Mouse (Mus musculus): Measurements from ENCODE around the gene Apoa1. TPM values are rescaled to one million over a fixed set of nuclear protein-coding genes. Genes with fewer than 3 reads are reported as not detected.

The Apoa1 gene
- polyA plus RNA-seq, 1 experiment = not detected

DNA sequence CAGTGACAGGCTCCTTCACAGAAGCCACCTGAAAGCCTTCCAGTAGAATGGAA is 7.0 kb downstream of the Apoa1 start, which contains the start of gene Apoc3:
Gene Apoc3, minus strand, starts transcription at position 41 of the 53 bp plus-strand sequence.
- H3K4me2 ChIP-seq (ENCODE audit: low read depth) = no peak within 1 kb of the TSS
- peaks cover 58% of the 10 kb centered on the region for H3K27me3 ChIP-seq (ENCODE audit: control insufficient read depth, insufficient read depth, insufficient read length)
- TF ChIP-seq TCF3 (IDR thresholded peaks at IDR 0.05; ENCODE audit: insufficient read length, low read depth) (no peak), MYOG (IDR thresholded peaks at IDR 0.05; ENCODE audit: control insufficient read depth in 1 of 3, insufficient read depth in 1 of 3, insufficient read length in 2 of 3, low read depth in 2 of 3) (no peak), POLR2A (IDR thresholded peaks at IDR 0.05; ENCODE audit: insufficient read length, low read depth) (no peak), MYOD1 (IDR thresholded peaks at IDR 0.05; ENCODE audit: control insufficient read depth in 1 of 3, insufficient read length in 2 of 3, low read depth in 2 of 3) (no peak), SRF (IDR thresholded peaks at IDR 0.05; ENCODE audit: control insufficient read depth, insufficient read length, low read depth) (no peak)
- H3K79me2 ChIP-seq (ENCODE audit: control insufficient read depth, insufficient read depth) = no peaks in the 10 kb centered on the region
- no peak within 1 kb of the TSS for H3ac ChIP-seq (ENCODE audit: control insufficient read depth, insufficient read length)
- H3K36me3 ChIP-seq (ENCODE audit: control insufficient read depth, insufficient read depth) = no peaks in the 10 kb centered on the region
- H3K4me3 ChIP-seq = no peak within 1 kb of the TSS

DNA sequence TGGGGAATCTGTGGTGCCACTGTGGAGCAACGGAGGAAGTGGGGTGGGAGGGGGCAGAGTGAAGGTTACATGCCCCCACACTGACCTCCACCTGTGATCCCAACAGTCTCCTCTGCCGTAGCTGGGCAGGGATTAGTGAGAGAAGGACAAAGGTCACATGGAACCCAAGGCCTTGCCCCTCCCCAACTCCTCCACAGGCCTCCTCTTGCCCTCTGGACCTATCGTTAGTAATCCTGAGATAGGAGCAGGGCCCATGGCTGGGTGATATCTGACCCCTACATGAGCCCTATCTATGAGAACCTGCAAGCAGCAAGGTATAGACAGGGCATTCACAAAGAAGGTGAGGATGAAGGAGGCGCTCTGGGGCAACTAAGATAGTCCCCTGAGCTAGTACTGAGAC is 7.3 kb downstream of the Apoa1 start:
- TF ChIP-seq TCF3 (IDR thresholded peaks at IDR 0.05; ENCODE audit: insufficient read length, low read depth) (no peak), MYOD1 (IDR thresholded peaks at IDR 0.05; ENCODE audit: control insufficient read depth in 1 of 3, insufficient read length in 2 of 3, low read depth in 2 of 3) (no peak), E2F4 (IDR thresholded peaks at IDR 0.05; ENCODE audit: insufficient read depth) (no peak), SRF (IDR thresholded peaks at IDR 0.05; ENCODE audit: control insufficient read depth, insufficient read length, low read depth) (no peak), MYOG (IDR thresholded peaks at IDR 0.05; ENCODE audit: control insufficient read depth in 1 of 3, insufficient read depth in 1 of 3, insufficient read length in 2 of 3, low read depth in 2 of 3) (no peak), CEBPB (IDR thresholded peaks at IDR 0.05; ENCODE audit: insufficient read depth, poor library complexity, severe bottlenecking) (no peak)
- H3K79me2 ChIP-seq (ENCODE audit: control insufficient read depth, insufficient read depth) = no peaks in the 10 kb centered on the region
- no peak overlapping the region for H3K4me2 ChIP-seq (ENCODE audit: low read depth)
- no peaks in the 10 kb centered on the region for H3K36me3 ChIP-seq (ENCODE audit: control insufficient read depth, insufficient read depth)
- H3K4me3 ChIP-seq = no peak overlapping the region
- peaks cover 60% of the 10 kb centered on the region for H3K27me3 ChIP-seq (ENCODE audit: control insufficient read depth, insufficient read depth, insufficient read length)
- no peak overlapping the region for H3ac ChIP-seq (ENCODE audit: control insufficient read depth, insufficient read length)

DNA sequence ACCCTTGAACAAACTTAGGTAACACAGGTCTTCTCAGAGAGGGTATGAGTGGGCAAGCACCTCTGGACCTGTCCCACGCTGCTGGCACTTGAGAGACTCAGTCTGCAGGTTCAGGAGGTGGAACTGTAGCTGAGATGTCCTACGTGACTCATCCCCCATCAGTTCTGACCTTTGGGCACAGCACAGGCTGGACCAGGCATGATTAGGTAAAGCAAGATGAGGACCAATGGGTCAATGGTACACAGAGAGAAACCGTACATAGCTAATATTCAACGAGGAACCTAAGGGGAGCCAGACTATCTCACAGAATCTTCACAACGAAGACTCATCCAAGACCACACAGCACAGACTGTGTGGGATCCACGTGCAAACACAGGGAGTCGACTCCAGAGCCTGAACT is 10.5 kb downstream of the Apoa1 start:
- H3ac ChIP-seq (ENCODE audit: control insufficient read depth, insufficient read length) = no peak overlapping the region

GRCm38 (mm10) chr9:46240526-46241153 is 12.3 kb downstream of the Apoa1 start, which contains the start of gene Apoa4:
Gene Apoa4 (plus strand): TSS chr9:46240696.
- TF ChIP-seq REST (IDR thresholded peaks at IDR 0.05; ENCODE audit: insufficient read depth, insufficient read length) (no peak), E2F4 (IDR thresholded peaks at IDR 0.05; ENCODE audit: insufficient read depth) (no peak), POLR2AphosphoS2 (IDR thresholded peaks at IDR 0.05; ENCODE audit: insufficient read length, low read depth) (no peak), TCF12 (IDR thresholded peaks at IDR 0.05; ENCODE audit: insufficient read depth, poor library complexity, severe bottlenecking) (no peak), CEBPB (IDR thresholded peaks at IDR 0.05; ENCODE audit: insufficient read depth, poor library complexity, severe bottlenecking) (no peak), TCF3 (IDR thresholded peaks at IDR 0.05; ENCODE audit: insufficient read length, low read depth) (no peak), MAX (IDR thresholded peaks at IDR 0.05; ENCODE audit: low read depth) (no peak), USF1 (IDR thresholded peaks at IDR 0.05; ENCODE audit: low read depth) (no peak), SRF (IDR thresholded peaks at IDR 0.05; ENCODE audit: control insufficient read depth, insufficient read length, low read depth) (no peak), MYOG (IDR thresholded peaks at IDR 0.05; ENCODE audit: control insufficient read depth in 1 of 3, insufficient read depth in 1 of 3, insufficient read length in 2 of 3, low read depth in 2 of 3) (no peak), POLR2A (IDR thresholded peaks at IDR 0.05; ENCODE audit: insufficient read length, low read depth) (no peak), MYOD1 (IDR thresholded peaks at IDR 0.05; ENCODE audit: control insufficient read depth in 1 of 3, insufficient read length in 2 of 3, low read depth in 2 of 3) (no peak)
- no peaks in the 10 kb centered on the region for H3K79me2 ChIP-seq (ENCODE audit: control insufficient read depth, insufficient read depth)
- H3K27me3 ChIP-seq (ENCODE audit: control insufficient read depth, insufficient read depth, insufficient read length) = peaks cover 64% of the 10 kb centered on the region
- H3K4me2 ChIP-seq (ENCODE audit: low read depth) = no peak within 1 kb of the TSS
- H3K4me3 ChIP-seq = no peak within 1 kb of the TSS
- H3K36me3 ChIP-seq (ENCODE audit: control insufficient read depth, insufficient read depth) = no peaks in the 10 kb centered on the region
- H3ac ChIP-seq (ENCODE audit: control insufficient read depth, insufficient read length) = no peak within 1 kb of the TSS

More for the DNA sequence above, 10.5 kb downstream of the Apoa1 start:
- H3K4me3 ChIP-seq = no peak overlapping the region
- peaks cover 75% of the 10 kb centered on the region for H3K27me3 ChIP-seq (ENCODE audit: control insufficient read depth, insufficient read depth, insufficient read length)
- H3K36me3 ChIP-seq (ENCODE audit: control insufficient read depth, insufficient read depth) = no peaks in the 10 kb centered on the region
- no peaks in the 10 kb centered on the region for H3K79me2 ChIP-seq (ENCODE audit: control insufficient read depth, insufficient read depth)
- H3K4me2 ChIP-seq (ENCODE audit: low read depth) = no peak overlapping the region
- TF ChIP-seq USF1 (IDR thresholded peaks at IDR 0.05; ENCODE audit: low read depth) = no peak
- TF ChIP-seq TCF3 (IDR thresholded peaks at IDR 0.05; ENCODE audit: insufficient read length, low read depth) = no peak
- TF ChIP-seq TCF12 (IDR thresholded peaks at IDR 0.05; ENCODE audit: insufficient read depth, poor library complexity, severe bottlenecking) = no peak
- TF ChIP-seq E2F4 (IDR thresholded peaks at IDR 0.05; ENCODE audit: insufficient read depth) = no peak
- TF ChIP-seq MAX (IDR thresholded peaks at IDR 0.05; ENCODE audit: low read depth) = no peak
- no peak for TF ChIP-seq POLR2A (IDR thresholded peaks at IDR 0.05; ENCODE audit: insufficient read length, low read depth)
- no peak for TF ChIP-seq POLR2AphosphoS2 (IDR thresholded peaks at IDR 0.05; ENCODE audit: insufficient read length, low read depth)
- no peak for TF ChIP-seq SRF (IDR thresholded peaks at IDR 0.05; ENCODE audit: control insufficient read depth, insufficient read length, low read depth)
- no peak for TF ChIP-seq CEBPB (IDR thresholded peaks at IDR 0.05; ENCODE audit: insufficient read depth, poor library complexity, severe bottlenecking)
- TF ChIP-seq REST (IDR thresholded peaks at IDR 0.05; ENCODE audit: insufficient read depth, insufficient read length) = no peak
- TF ChIP-seq MYOD1 (IDR thresholded peaks at IDR 0.05; ENCODE audit: control insufficient read depth in 1 of 3, insufficient read length in 2 of 3, low read depth in 2 of 3) = no peak
- TF ChIP-seq MYOG (IDR thresholded peaks at IDR 0.05; ENCODE audit: control insufficient read depth in 1 of 3, insufficient read depth in 1 of 3, insufficient read length in 2 of 3, low read depth in 2 of 3) = no peak

GRCm38 (mm10) chr9:46241818-46242217 is 13.4 kb downstream of the Apoa1 start:
- Histone ChIP-seq H3K4me3 (no peak overlapping the region), H3K4me2 (ENCODE audit: low read depth) (no peak overlapping the region), H3ac (ENCODE audit: control insufficient read depth, insufficient read length) (no peak overlapping the region), H3K36me3 (ENCODE audit: control insufficient read depth, insufficient read depth) (no peaks in the 10 kb centered on the region), H3K79me2 (ENCODE audit: control insufficient read depth, insufficient read depth) (no peaks in the 10 kb centered on the region), H3K27me3 (ENCODE audit: control insufficient read depth, insufficient read depth, insufficient read length) (peaks cover 58% of the 10 kb centered on the region)
- TF ChIP-seq POLR2A (IDR thresholded peaks at IDR 0.05; ENCODE audit: insufficient read length, low read depth) (no peak), E2F4 (IDR thresholded peaks at IDR 0.05; ENCODE audit: insufficient read depth) (no peak), MYOG (IDR thresholded peaks at IDR 0.05; ENCODE audit: control insufficient read depth in 1 of 3, insufficient read depth in 1 of 3, insufficient read length in 2 of 3, low read depth in 2 of 3) (no peak), MAX (IDR thresholded peaks at IDR 0.05; ENCODE audit: low read depth) (no peak), SRF (IDR thresholded peaks at IDR 0.05; ENCODE audit: control insufficient read depth, insufficient read length, low read depth) (no peak), TCF3 (IDR thresholded peaks at IDR 0.05; ENCODE audit: insufficient read length, low read depth) (no peak), POLR2AphosphoS2 (IDR thresholded peaks at IDR 0.05; ENCODE audit: insufficient read length, low read depth) (no peak), MYOD1 (IDR thresholded peaks at IDR 0.05; ENCODE audit: control insufficient read depth in 1 of 3, insufficient read length in 2 of 3, low read depth in 2 of 3) (no peak), USF1 (IDR thresholded peaks at IDR 0.05; ENCODE audit: low read depth) (no peak), CEBPB (IDR thresholded peaks at IDR 0.05; ENCODE audit: insufficient read depth, poor library complexity, severe bottlenecking) (no peak), TCF12 (IDR thresholded peaks at IDR 0.05; ENCODE audit: insufficient read depth, poor library complexity, severe bottlenecking) (no peak), REST (IDR thresholded peaks at IDR 0.05; ENCODE audit: insufficient read depth, insufficient read length) (no peak)
